Mouse (Mus musculus) myocyte (in vitro differentiated cells): ENCODE data around the gene Pgap2.

Experiments used
- POLR2A ChIP-seq: IDR thresholded peaks from one replicate; pipeline ENCODE4 v1.6.1; 2011; ENCODE audit warnings: low read depth, mild to moderate bottlenecking, control low read depth, moderate library complexity; ENCODE audit not compliant: insufficient read length
- SRF ChIP-seq: IDR thresholded peaks from one replicate; pipeline ENCODE4 v1.6.1; 2011; ENCODE audit warnings: low read depth; ENCODE audit not compliant: control insufficient read depth, insufficient read length

DNA sequence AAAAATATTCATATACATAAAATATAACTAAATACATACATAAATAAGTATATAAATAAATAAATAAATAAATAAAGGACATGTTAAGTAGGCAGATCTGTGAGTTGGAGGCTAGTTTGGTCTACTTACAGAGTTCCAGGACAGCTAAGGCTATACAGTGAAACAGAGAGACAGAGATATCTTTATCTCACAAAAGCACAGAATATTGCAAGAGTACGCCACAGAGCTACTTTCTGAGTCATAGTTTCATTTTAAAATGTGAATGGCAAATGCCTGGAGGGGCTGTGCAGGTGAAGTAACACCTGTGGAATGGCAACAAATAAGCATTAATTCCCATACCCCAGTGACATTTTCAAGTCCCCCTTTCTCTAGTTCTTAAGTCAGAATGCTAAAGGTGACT lies 43.6 kb downstream of the Pgap2 start:
- TF ChIP-seq POLR2A (no peak), SRF (no peak)
